Mouse (Mus musculus) ES-Bruce4 (cell line): ENCODE measurements around the gene Olfr61. TPM values are rescaled to one million over a fixed set of nuclear protein-coding genes. Genes with fewer than 3 reads are reported as not detected.

ENCODE experiments used
- H3K27ac ChIP-seq: 2 replicates; pipeline ENCODE4 v1.5.1; 2012; ENCODE audit warnings: low read length, inconsistent platforms; ENCODE audit not compliant: insufficient read depth
- H3K27me3 ChIP-seq: 2 replicates; pipeline ENCODE4 v1.6.1; 2012; ENCODE audit warnings: mild to moderate bottlenecking, low read length, inconsistent platforms; ENCODE audit not compliant: control insufficient read depth, poor library complexity, insufficient read depth, severe bottlenecking
- H3K36me3 ChIP-seq: 2 replicates; pipeline ENCODE4 v1.6.1; 2012; ENCODE audit warnings: inconsistent platforms, mild to moderate bottlenecking, low read length, moderate library complexity; ENCODE audit not compliant: control insufficient read depth, poor library complexity, insufficient read depth, severe bottlenecking
- H3K4me1 ChIP-seq: one replicate; pipeline ENCODE4 v1.8.1; 2011; ENCODE audit warnings: low read length; ENCODE audit not compliant: control insufficient read depth, insufficient read depth
- H3K4me3 ChIP-seq: 2 replicates; pipeline ENCODE4 v1.5.1; 2011; ENCODE audit warnings: low read depth, mild to moderate bottlenecking, low read length
- H3K9ac ChIP-seq: 2 replicates; pipeline ENCODE4 v1.6.1; 2012; ENCODE audit warnings: low read depth, mild to moderate bottlenecking, inconsistent platforms; ENCODE audit not compliant: poor library complexity, severe bottlenecking
- H3K9me3 ChIP-seq: replicated peaks from 2 replicates; pipeline ENCODE4 v1.6.1; 2012; ENCODE audit warnings: mild to moderate bottlenecking, low read length, inconsistent platforms; ENCODE audit not compliant: control insufficient read depth, poor library complexity, insufficient read depth, severe bottlenecking
- CTCF ChIP-seq: IDR thresholded peaks from one replicate; pipeline ENCODE4 v1.8.1; 2011; ENCODE audit warnings: low read depth, low read length
- EP300 ChIP-seq: IDR thresholded peaks from 2 replicates; pipeline ENCODE4 v1.6.1; 2011; ENCODE audit warnings: low read depth, low read length; ENCODE audit not compliant: insufficient read depth
- POLR2A ChIP-seq: IDR thresholded peaks from one replicate; pipeline ENCODE4 v1.8.1; 2011; ENCODE audit warnings: low read length; ENCODE audit not compliant: insufficient read depth
- polyA plus RNA-seq: library from polyadenylated mRNA; stranded (reverse); fragments of >200 nt; gene quantifications from 2 replicates; pipeline ENCODE4 v1.2.4, GENCODE M21; 2011; ENCODE audit warnings: low read depth; ENCODE audit not compliant: missing spikeins, insufficient read depth, insufficient read length

Gene Olfr61
- polyA plus RNA-seq, 1 experiment, result not detected

DNA sequence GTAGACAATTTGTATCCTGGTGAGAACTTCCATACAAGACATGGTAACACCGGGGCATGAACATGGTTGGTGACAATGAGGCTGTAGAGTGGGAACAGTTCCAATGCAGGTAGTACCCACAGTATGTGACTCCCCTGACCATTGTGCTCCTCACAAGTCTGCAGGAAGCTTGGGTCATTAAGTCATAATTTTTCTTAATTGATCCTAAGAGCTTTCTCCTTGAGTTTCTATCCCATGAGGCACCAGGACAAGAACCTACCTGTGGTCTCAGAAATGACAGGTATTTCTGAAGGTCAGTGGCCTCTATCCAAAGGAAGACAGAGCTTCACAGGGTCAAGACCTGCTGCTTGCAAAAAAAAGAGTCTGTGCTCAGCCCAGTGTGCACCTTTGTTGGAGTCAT is 52.9 kb downstream of the Olfr61 start, which contains the start of gene Olfr45:
Gene Olfr45, plus strand, starts transcription at position 301 of the 400 bp plus-strand sequence.
- Histone ChIP-seq H3K9ac (no peak within 1 kb of the TSS), H3K4me3 (no peak within 1 kb of the TSS), H3K9me3 (peaks cover 2% of the 10 kb centered on the region), H3K36me3 (no peaks in the 10 kb centered on the region), H3K27ac (no peak within 1 kb of the TSS), H3K4me1 (no peaks in the 10 kb centered on the region), H3K27me3 (no peaks in the 10 kb centered on the region)
- TF ChIP-seq CTCF, result no peak
- TF ChIP-seq POLR2A, result no peak
- no peak for TF ChIP-seq EP300

Other genes starting within 250 kb of the Olfr61 start
- gene Olfr531, start 226.1 kb upstream of the Olfr61 start, polyA plus RNA-seq, result not detected in 2 replicates
- not detected in 2 replicates for gene Olfr532, start 207.3 kb upstream of the Olfr61 start, polyA plus RNA-seq
- not detected in 2 replicates for gene Olfr533, start 165.6 kb upstream of the Olfr61 start, polyA plus RNA-seq
- not detected in 2 replicates for gene Olfr535, start 144.8 kb upstream of the Olfr61 start, polyA plus RNA-seq
- 0.23 TPM in 1 of 2 replicates, not detected in the other for gene Olfr536, start 121.6 kb upstream of the Olfr61 start, polyA plus RNA-seq
- gene Olfr538, start 61.1 kb upstream of the Olfr61 start, polyA plus RNA-seq, result not detected in 2 replicates
- 0.07 TPM in 1 of 2 replicates, not detected in the other for gene Olfr46, start 27.7 kb upstream of the Olfr61 start, polyA plus RNA-seq
- not detected in 2 replicates for gene Olfr53, start 17.5 kb downstream of the Olfr61 start, polyA plus RNA-seq
- 0.17 and 0.48 TPM in 2 replicates for gene Olfr539, start 31.0 kb downstream of the Olfr61 start, polyA plus RNA-seq
- gene Olfr45, start 53.0 kb downstream of the Olfr61 start, polyA plus RNA-seq, result not detected in 2 replicates
- not detected in 2 replicates for gene Olfr541, start 68.3 kb downstream of the Olfr61 start, polyA plus RNA-seq
- not detected in 2 replicates for gene Cyp2e1, start 134.8 kb downstream of the Olfr61 start, polyA plus RNA-seq
- gene Syce1, start 158.9 kb downstream of the Olfr61 start, polyA plus RNA-seq, result 3.7 and 3.9 TPM in 2 replicates
- 14.5 and 23.4 TPM in 2 replicates for gene Zfp941, start 193.2 kb downstream of the Olfr61 start, polyA plus RNA-seq
- gene Urah, start 206.0 kb downstream of the Olfr61 start, polyA plus RNA-seq, result 13.1 and 15.2 TPM in 2 replicates
- gene Scgb1c1, start 216.6 kb downstream of the Olfr61 start, polyA plus RNA-seq, result not detected in 2 replicates
- not detected in 2 replicates for gene Odf3, start 218.8 kb downstream of the Olfr61 start, polyA plus RNA-seq
- gene Gm45785, start 227.4 kb downstream of the Olfr61 start, polyA plus RNA-seq, result not detected in 2 replicates
- 23.3 and 26.3 TPM in 2 replicates for gene Ric8a, start 228.0 kb downstream of the Olfr61 start, polyA plus RNA-seq
- gene Bet1l, start 228.6 kb downstream of the Olfr61 start, polyA plus RNA-seq, result 14.0 and 18.3 TPM in 2 replicates